Mouse (Mus musculus) gastrocnemius, adult 2 months (tissue): ENCODE measurements around the gene Phf7. TPM values are rescaled to one million over a fixed set of nuclear protein-coding genes. Genes with fewer than 3 reads are reported as not detected.
A peak's percentile ranks its signal among the peaks of the same experiment; 100 is the strongest.

Source experiments
- DNase-seq: peaks from one replicate; pipeline ENCODE4 v3.0.0; 2022
- H3K27ac ChIP-seq: fragments of 200-600 bp; 2 replicates; pipeline ENCODE4 v1.8.1; 2022; ENCODE audit warnings: mild to moderate bottlenecking
- H3K4me3 ChIP-seq: fragments of 200-600 bp; 2 replicates; pipeline ENCODE4 v1.8.1; 2022; ENCODE audit warnings: mild to moderate bottlenecking, moderate library complexity
- CTCF ChIP-seq: fragments of 200-600 bp; IDR thresholded peaks from 2 replicates; pipeline ENCODE4 v1.8.1; 2022; ENCODE audit warnings: antibody characterized with exemption, mild to moderate bottlenecking, moderate library complexity
- intact Hi-C: fragments of 180-260 bp; cut with DNase I; formaldehyde crosslinking; loops from one replicate; pipeline ENCODE4 v1.15.1; 2025
- long read RNA-seq, 2 experiments: library from polyadenylated mRNA; stranded (forward); transcript quantifications; one replicate each; pipeline ENCODE4 v2.0.0; 2021
- total RNA-seq, 2 experiments: library from RNA; stranded (reverse); gene quantifications; 2 replicates each; pipeline ENCODE4 v1.2.3; 2021

The Phf7 gene
- 1 to 10 TPM; 7.3 to 8.9 TPM for total RNA-seq
- long read RNA-seq, experiment 1, transcript Phf7-203 (10 exons, 1,971 nt): major isoform, 5 of 9 reads
- long read RNA-seq, experiment 1, partial matches to known transcripts: 0 of 9 reads
- long read RNA-seq, experiment 1, other reads (novel, unspliced or antisense): 1 of 9 reads
- long read RNA-seq, experiment 2, transcript Phf7-201 (11 exons, 2,084 nt): major isoform, 6 of 12 reads
- long read RNA-seq, experiment 2, partial matches to known transcripts: 2 of 12 reads
- long read RNA-seq, experiment 2, other reads (novel, unspliced or antisense): 2 of 12 reads

- Histone ChIP-seq H3K4me3 (peak within 1 kb of the TSS; percentile 100), H3K27ac (peak within 1 kb of the TSS; percentile 93)
- peak; percentile 9; the same call in 1 of the 2 replicates for TF ChIP-seq CTCF
- intact Hi-C loops: loop anchor here (5.0 to 10.0 kb wide), 4 partner anchors 44 to 244 kb away; partner anchors contain the start of genes Capn7, Eaf1, Mettl6 and Smim4
- peak; percentile 97 for DNase-seq
These were observed at the start of gene Phf7, which contains the start of gene Bap1 for GRCm38 (mm10) chr14:31251084-31251604. Gene Phf7 (minus strand): TSS chr14:31251317. Gene Bap1 (plus strand): TSS chr14:31251450.

DNA sequence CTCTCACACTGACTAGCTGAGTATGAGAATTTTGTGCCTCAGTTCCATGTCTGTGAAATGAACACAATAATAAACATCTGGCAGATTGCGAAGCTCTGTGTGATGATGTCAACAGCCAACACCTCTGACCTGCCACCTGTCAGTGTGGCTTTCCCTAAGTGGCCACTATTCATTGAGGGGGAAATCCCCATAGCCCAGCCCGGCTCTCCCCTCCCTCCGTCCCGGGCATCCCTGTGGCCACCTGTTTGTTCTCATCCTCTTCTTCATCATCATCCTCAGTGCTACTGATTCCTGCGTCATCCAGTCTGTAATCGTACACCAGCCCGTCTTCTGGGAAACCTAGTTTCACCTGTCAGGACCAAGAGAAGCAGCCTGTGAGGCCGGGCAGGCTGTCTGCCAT is 34.6 kb upstream of the Phf7 start:
- intact Hi-C loops: no loop called here
- H3K4me3 ChIP-seq: no peak overlapping the region
- TF ChIP-seq CTCF: no peak

GRCm38 (mm10) chr14:31272164-31272563 is 21.0 kb upstream of the Phf7 start:
- intact Hi-C loops: loop anchor here (1.0 to 5.0 kb wide), 2 partner anchors 60 to 199 kb away; no protein-coding TSS in a partner anchor
- TF ChIP-seq CTCF: peak; percentile 88
- Histone ChIP-seq H3K4me3 (no peak overlapping the region), H3K27ac (no peak overlapping the region)
- peak; percentile 83 for DNase-seq

More for the DNA sequence above, 34.6 kb upstream of the Phf7 start:
- no peak for DNase-seq
- no peak overlapping the region for H3K27ac ChIP-seq

- TF ChIP-seq CTCF: no peak
- Histone ChIP-seq H3K27ac (no peak overlapping the region), H3K4me3 (no peak overlapping the region)
- intact Hi-C loops: loop anchor here (5.0 kb wide), 1 partner anchor 61 kb away; no protein-coding TSS in a partner anchor
- DNase-seq: no peak
These were observed 20.0 kb upstream of the Phf7 start for GRCm38 (mm10) chr14:31271121-31271520.

GRCm38 (mm10) chr14:31269456-31270100 is 18.5 kb upstream of the Phf7 start:
- intact Hi-C loops: loop anchor here (5.0 kb wide), 1 partner anchor 63 kb away; no protein-coding TSS in a partner anchor

DNA sequence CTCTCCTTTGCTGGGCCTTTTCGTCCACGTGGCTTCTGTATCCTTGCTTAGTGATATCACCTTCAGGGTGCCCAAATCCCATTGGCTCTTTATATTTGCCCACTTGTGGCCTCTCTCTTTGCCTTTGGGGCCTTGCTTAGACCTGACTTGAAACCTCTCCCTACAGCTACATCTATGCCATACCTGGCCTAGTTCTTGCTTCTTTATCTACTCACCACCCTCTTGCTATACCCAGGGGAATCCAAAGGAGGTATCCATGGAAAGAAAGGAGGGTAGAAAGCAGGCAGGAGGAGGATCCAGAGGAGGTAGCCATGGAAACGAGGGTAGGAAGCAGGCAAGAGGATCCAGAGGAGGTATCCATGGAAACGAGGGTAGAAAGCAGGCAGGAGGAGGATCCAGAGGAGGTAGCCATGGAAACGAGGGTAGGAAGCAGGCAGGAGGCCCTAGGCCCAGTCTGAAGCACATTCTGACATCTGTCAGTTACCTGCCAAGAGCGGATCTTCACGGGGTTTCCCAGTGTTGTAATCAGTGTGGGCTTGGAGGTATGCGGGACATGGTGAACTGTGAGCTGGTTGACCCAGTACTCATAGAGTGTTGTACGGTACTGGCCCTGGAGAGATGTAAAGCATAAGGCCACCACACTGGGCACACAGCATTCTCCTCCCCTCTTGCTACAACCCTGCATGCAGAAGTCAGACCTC is 17.3 kb upstream of the Phf7 start:
- no peak overlapping the region for H3K4me3 ChIP-seq
- no peak for TF ChIP-seq CTCF
- intact Hi-C loops: no loop called here
- no peak for DNase-seq
- H3K27ac ChIP-seq: no peak overlapping the region

More at GRCm38 (mm10) chr14:31269456-31270100, 18.5 kb upstream of the Phf7 start:
- Histone ChIP-seq H3K27ac (no peak overlapping the region), H3K4me3 (peak overlapping the region; percentile 51)
- TF ChIP-seq CTCF: no peak
- DNase-seq: peak; percentile 31

DNA sequence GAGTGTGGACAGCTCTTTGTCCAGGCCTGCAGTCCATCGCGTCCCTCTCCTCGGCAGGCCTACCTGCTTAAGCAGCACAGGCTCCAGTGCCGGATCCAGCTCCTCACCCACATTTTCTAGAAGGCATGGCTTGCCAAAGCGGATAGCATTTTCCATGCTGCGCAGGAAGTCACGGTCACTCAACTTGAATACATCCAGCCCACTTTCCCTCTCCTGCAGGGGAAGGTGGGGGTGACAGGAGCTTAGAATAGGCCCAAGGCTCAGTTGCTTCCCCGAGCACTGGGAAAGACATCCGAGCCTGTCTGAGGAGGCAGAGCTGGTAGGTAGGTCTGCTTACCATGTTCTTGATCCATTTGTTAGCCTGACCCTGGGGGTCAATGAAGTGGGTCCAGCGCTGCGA is 16.5 kb upstream of the Phf7 start:
- no peak for DNase-seq
- no peak for TF ChIP-seq CTCF
- Histone ChIP-seq H3K4me3 (no peak overlapping the region), H3K27ac (no peak overlapping the region)
- intact Hi-C loops: no loop called here

DNA sequence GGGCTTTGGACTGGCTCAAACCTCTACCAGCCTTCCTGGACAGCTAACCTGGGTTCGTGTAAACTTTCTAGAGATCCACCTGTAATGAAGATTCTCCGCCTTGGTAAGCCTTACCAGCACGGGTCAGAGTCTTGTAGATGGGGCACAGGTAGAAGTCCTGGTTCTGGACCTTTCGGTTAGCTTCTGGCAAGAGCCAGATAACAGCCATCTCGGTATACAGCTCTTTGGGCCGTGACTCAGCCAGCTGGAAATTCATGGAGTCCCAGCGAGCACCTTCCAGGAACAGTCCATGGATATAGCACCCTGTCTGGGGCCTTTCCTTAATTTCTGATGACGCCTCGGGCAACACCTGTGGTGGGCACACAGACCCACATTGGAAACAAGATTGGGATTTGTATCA is 9.8 kb upstream of the Phf7 start:
- TF ChIP-seq CTCF: no peak
- intact Hi-C loops: no loop called here
- DNase-seq: peak; percentile 7

DNA sequence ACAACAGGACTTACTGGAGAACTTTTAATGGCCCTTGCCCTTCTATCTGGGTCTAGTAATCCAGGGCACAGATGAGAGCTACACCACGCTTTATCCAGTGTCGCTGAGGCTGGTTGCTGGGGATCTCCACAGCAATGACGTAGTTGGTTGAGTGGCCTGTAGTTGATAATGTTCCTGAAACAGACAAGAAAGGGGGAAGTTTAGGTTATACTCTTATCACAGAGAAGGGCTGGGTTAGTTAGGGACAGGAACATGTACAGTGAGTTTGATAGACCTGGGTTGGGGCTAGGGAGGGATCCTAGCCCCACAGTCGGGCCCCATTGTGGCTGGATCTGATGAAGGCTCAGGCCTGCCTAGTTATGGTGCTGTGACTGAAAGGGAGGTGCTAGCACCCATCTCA is 9.3 kb upstream of the Phf7 start:
- intact Hi-C loops: no loop called here
- peak; percentile 8 for DNase-seq
- Histone ChIP-seq H3K27ac (no peak overlapping the region), H3K4me3 (no peak overlapping the region)
- TF ChIP-seq CTCF: no peak

More for the DNA sequence above, 9.8 kb upstream of the Phf7 start:
- Histone ChIP-seq H3K27ac (no peak overlapping the region), H3K4me3 (no peak overlapping the region)

DNA sequence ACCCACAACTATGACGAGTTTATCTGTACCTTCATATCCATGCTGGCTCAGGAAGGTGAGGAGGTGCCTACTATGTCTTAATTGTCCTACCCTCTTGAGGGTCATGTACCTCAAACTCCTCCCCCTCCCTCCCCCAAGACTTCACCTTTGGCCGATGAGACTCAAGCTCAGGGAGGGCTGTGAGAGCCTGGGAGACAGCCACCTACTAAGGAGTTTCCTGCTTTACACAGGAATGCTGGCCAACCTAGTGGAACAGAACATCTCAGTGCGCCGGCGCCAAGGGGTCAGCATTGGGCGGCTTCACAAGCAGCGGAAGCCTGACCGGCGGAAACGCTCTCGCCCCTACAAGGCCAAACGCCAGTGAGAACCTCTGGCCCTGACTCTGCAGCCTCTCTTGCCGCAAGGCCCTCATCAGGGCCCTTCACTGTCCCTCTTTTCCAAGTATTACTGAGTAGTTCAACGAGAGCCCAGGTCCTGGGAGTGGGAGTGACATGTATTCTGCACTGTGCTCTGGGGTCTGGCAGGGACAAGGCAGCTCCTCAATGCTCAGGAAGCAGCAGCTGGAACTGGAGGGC is 7.4 kb upstream of the Phf7 start:
- intact Hi-C loops: loop anchor here (10.0 kb wide), 1 partner anchor 236 kb away; the partner anchor contains the start of genes Eaf1 and Mettl6
- DNase-seq: no peak

GRCm38 (mm10) chr14:31252091-31252490 is 974 bp upstream of the Phf7 start:
- intact Hi-C loops: loop anchor here (5.0 to 10.0 kb wide), 4 partner anchors 45 to 243 kb away; partner anchors contain the start of genes Capn7, Eaf1, Mettl6 and Smim4
- DNase-seq: no peak
- Histone ChIP-seq H3K4me3 (peak overlapping the region; percentile 100), H3K27ac (peak overlapping the region; percentile 93)
- no peak for TF ChIP-seq CTCF

More for the DNA sequence above, 7.4 kb upstream of the Phf7 start:
- Histone ChIP-seq H3K4me3 (no peak overlapping the region), H3K27ac (no peak overlapping the region)
- TF ChIP-seq CTCF: no peak

DNA sequence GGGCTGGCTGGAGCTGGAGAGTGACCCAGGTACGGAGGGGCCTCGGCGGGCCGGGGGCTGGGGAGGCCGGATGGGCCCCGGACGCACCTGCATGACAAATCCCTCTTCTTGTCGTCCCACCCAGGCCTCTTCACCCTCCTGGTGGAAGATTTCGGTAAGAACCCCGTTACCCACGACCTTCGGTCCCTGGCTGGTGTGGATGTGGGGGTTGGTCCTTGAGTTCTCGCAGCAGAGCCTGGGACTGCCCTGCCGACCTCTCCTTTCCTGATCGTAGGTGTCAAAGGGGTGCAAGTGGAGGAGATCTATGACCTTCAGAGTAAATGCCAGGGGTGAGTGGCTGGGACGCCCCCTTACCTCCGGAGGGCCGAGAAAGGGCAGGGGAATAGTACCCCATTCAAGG is 509 bp upstream of the Phf7 start:
- intact Hi-C loops: loop anchor here (5.0 to 10.0 kb wide), 4 partner anchors 44 to 243 kb away; partner anchors contain the start of genes Capn7, Eaf1, Mettl6 and Smim4

More for the DNA sequence above, 509 bp upstream of the Phf7 start:
- TF ChIP-seq CTCF: no peak
- Histone ChIP-seq H3K27ac (peak overlapping the region; percentile 93), H3K4me3 (peak overlapping the region; percentile 100)
- DNase-seq: no peak
